Mouse (Mus musculus) lung, postnatal 14 days (tissue): ENCODE measurements around the gene Atg2a.

Source experiments
- DNase-seq: peaks from one replicate; pipeline ENCODE4 v3.0.0; 2021

The Atg2a gene

DNA sequence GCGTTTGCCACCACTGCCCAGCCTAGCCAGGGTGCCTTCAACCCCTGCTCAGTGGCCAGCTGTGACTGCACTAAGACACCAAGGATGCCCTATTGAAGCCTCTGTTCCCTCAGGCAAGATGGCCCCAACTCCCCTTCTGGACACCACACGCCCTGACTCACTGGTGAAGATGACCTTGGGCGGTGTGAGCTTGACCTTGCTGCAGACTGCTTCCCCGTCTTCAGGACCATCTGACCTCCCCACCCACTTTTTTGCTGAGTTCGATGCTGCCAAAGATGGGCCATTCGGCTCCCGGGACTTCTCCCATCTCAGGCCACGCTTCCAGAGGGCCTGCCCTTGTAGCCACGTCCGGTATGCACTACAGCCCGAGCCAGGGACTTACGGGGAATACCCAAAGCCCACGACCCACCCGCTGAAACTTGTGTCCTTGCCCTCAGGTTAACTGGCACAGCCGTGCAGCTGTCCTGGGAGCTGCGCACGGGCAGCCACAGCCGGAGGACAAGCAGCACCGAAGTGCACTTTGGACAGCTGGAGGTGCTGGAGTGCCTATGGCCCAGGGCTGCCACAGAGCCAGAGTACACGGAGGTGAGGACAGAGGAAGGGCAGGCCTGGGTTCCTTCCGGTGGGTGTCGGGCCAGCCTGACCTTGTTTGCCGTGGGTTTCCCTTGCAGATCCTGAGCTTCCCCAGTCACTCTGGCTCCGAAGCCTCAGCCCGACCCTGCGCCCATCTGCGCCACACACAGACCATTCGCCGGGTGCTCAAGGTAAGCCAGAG is 6.2 kb downstream of the Atg2a start:
- DNase-seq = no peak

DNA sequence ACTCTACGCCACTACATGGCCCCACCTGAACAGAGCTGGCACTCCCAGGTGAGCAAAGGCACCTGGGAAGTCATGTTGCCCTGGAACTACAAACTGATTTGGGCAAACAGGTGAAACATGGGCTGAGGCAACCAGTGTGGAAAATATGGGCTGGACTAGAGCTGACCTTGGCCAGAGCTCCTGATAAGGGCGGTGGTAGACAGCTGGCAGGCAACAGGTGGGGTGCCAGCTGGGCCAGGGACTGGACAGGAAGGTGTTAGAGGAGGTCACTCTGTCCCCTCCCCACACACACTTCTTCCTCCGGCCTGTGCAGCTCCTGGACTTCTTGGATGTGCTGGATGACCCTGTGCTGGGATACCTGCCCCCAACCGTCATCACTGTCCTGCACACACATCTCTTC is 11.6 kb downstream of the Atg2a start:
- no peak for DNase-seq

- no peak for DNase-seq
Observed at GRCm38 (mm10) chr19:6260428-6260827, 19.0 kb downstream of the Atg2a start.

DNA sequence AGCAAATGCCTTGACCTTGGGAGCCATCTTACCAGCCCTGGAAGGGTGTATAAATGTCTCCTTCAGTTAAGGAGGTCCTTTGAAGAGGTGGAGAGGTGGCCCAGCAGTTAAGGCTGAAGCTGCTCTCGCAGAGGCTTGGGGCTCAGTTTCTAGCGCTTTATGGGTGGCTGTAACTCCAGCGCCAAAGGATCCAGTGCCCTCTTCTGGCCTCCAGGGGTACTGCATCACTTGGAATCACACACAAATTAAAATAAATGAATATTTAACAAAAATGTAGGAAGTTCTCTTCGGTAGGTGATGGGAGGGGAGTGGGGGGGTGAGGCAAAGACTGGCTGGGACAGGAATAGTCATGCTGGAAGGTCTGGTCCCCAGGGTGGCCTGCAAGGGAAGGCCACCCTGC is 19.5 kb downstream of the Atg2a start:
- DNase-seq = no peak

GRCm38 (mm10) chr19:6261379-6261778 is 19.9 kb downstream of the Atg2a start:
- DNase-seq = no peak

DNA sequence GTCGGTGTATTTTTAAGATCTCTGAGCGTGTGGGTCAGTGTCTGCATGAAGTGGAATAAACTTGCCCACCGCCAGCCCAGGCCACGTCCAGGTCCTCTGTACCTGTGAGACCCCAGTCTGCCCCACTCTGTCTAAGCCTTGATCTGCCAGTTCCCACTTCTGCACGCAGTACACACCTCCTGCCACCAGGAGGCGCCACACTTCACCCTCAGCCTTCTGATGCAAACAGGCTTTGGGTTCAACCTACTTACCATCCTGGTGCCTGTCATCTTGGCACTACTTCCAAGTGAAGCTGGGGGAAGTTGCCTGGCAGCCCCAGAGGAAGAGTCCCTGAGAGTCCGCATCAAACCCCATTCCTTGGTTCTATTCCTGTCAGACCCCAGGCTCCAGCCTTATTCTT is 20.8 kb downstream of the Atg2a start:
- peak; percentile 79 for DNase-seq

- DNase-seq = no peak
Observed at GRCm38 (mm10) chr19:6262839-6263433, 21.5 kb downstream of the Atg2a start.

DNA sequence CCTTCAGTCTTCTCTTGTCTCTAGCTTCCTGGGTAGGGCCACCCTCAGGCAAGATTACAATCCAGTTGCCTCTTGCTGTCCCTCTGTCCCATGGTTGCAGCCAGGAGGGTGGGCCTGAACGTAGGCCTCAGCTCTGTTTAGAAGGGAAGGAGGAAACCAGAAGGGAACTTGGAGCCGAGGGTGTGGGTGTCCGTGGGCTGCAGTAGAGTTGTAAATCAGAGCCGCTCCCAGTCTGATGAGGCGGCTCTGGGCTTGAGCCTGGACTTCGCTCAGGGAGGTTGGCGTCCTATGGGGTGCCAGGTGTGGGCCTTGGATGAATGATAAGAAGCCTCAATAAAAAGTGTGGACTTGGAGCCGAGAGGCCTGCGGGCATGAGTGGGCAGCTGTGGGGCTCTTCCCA is 22.7 kb downstream of the Atg2a start:
- DNase-seq = no peak

GRCm38 (mm10) chr19:6264945-6265344 is 23.5 kb downstream of the Atg2a start:
- no peak for DNase-seq

DNA sequence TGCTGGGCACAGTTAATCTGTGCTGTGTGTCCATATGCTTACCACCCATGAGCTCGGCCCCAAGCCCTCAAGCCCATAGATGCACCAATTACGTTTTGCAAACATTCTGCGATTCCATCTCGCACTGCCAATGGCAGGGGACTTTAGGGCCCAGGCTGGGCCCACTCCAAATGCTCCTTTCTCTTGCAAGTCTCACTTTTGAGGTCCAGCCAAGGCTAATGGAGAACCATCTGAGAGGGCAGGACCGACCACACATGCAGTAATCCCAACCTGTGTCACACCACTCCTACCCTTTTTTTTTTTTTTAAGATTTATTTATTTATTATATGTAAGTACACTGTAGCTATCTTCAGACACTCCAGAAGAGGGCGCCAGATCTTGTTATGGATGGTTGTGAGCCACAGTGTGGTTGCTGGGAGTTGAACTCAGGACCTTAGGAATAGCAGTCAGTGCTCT is 24.3 kb downstream of the Atg2a start:
- no peak for DNase-seq

- peak; percentile 62 for DNase-seq
Observed at GRCm38 (mm10) chr19:6267306-6268169, 26.1 kb downstream of the Atg2a start.

DNA sequence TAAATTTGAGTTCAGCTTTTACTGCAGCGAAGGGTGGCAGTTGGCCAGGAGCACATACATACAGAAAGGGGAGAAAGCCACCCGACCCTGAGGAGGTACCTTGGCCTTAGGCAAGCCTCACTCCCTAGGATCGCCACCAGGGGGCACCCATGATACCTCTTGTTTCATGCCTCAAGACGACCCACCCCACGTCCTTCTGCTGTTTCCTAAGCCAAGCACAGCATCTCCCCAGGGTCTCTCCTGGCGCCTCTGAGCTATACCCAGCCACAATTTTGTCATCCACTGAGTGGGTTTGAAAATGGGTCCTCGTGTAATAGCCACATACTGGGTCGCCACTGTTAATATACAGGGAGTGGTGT is 26.7 kb downstream of the Atg2a start:
- peak; percentile 92 for DNase-seq

DNA sequence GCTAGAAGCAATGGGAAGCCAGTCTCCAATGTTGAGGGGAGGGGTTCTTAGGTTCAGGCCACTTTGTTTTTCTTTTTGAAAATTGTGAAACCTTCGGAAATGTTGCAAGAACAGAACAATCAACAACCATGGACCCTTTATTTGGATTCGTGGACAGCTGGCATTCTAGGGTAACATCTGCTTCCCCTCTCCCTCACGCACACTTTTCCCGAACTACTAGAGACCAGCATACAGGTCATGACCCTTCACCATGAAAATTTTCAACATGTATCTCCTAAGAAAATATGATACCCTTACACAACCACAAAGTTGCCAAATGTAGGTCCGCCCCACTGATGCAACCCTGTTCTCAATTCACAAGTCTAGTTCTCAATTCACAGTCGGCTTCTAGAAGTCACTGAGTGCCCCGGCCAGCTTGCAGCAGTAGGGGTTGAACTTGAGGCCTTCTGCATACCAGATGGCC is 27.2 kb downstream of the Atg2a start:
- DNase-seq = peak; percentile 49

- DNase-seq = no peak
Observed at GRCm38 (mm10) chr19:6269798-6270475, 28.5 kb downstream of the Atg2a start.

GRCm38 (mm10) chr19:6270661-6271060 is 29.2 kb downstream of the Atg2a start:
- no peak for DNase-seq

GRCm38 (mm10) chr19:6271206-6271605 is 29.7 kb downstream of the Atg2a start:
- no peak for DNase-seq

GRCm38 (mm10) chr19:6272053-6272452 is 30.6 kb downstream of the Atg2a start:
- no peak for DNase-seq

DNA sequence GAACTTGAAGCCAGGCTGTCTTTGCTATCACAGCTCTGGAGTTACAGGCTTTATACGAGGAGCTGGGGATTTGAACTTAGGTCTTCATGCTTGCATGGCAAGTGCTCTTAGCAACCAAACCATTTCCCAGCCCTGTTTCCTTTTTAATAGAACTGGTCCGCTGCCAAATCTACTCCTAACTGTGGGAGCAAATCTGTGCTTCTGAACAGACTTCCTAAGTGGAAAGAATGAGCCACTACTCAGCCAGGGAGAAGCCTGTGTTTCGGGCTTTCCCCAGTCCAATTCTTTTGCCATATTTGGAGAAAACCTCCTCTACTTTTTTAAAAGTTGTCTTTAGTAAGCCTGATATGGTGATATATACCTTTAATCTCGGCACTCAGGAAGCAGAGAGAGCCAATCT is 31.3 kb downstream of the Atg2a start:
- no peak for DNase-seq

- DNase-seq = no peak
Observed at GRCm38 (mm10) chr19:6273592-6273991, 32.1 kb downstream of the Atg2a start.

DNA sequence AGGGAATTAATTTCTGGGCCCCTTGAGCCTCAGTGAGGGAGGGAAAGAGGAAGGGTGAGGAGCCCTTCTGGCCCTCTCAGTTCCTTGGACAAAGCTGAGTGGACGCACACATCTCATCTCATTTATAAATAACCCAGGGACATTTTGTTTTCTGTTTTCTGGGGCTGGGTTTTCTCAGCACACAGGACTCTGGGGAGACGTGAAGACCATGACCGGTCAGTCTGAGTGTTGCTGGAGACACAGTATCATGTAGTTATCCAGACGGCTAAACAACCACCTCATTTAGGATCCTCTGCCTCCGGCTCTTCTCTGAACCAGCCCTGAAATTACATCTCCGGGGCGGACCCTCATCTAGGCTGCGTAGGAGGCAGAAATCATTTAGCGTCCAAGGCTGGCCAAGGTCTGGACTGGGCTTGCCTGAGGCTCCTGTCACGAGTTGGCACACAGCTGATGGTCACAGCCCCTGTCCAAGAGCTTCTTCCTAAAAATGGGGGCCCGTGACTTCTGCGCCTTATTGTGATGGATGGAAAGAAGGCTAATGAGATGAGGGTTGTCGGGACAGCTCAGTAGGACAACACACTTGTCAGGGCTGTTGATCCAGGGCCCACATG is 32.6 kb downstream of the Atg2a start:
- no peak for DNase-seq

DNA sequence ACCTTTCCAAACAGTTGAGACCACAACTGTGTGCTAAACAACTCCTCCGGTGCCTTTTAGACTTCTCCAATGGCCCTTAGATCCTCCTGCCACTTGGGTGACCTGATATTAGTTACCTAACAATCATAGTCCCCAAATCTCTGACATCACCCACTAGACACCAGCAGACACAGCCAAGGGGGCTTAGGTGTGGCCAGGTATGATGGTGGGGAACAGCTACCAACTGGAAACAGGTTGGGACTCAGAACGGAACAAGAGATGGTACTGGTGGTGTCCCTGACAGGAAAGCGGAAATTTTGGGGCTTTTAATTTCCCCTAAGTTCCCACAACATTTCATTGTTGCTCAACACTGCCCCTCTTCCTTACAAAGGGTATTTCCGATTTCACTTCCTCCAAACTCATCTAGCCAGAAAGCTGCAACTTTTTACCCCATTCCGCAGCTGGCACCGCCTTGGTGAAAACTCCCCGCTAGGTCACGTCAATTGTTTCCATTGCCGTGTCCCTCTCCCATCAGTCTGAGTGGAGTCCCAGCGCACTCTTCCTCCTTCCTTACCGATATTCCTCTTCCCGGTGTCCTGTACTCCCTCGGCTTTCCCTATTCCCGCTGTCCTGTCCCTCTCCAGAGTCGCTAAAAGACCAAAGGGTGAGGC is 34.4 kb downstream of the Atg2a start:
- DNase-seq = no peak
